Mouse (Mus musculus) c-Kit-positive CD71-positive TER-119-negative erythroid progenitor cells, embryonic 14.5 days (primary cell): Measurements from ENCODE around the gene Susd3.

Experiments
- DNase-seq: peaks from one replicate; pipeline ENCODE4 v3.0.0-alpha.2; 2013; ENCODE audit warnings: low read depth

Gene Susd3

GRCm38 (mm10) chr13:49246626-49247025 lies 1.9 kb downstream of the Susd3 start:
- no peak for DNase-seq

- DNase-seq: no peak
Measured at GRCm38 (mm10) chr13:49246011-49246410, 2.5 kb downstream of the Susd3 start.

- DNase-seq: no peak
Measured at GRCm38 (mm10) chr13:49245251-49245650, 3.3 kb downstream of the Susd3 start.

GRCm38 (mm10) chr13:49243492-49243891 lies 5.0 kb downstream of the Susd3 start:
- no peak for DNase-seq

- DNase-seq: peak; percentile 24
Measured at GRCm38 (mm10) chr13:49242321-49243065, 6.0 kb downstream of the Susd3 start.

- no peak for DNase-seq
Measured at GRCm38 (mm10) chr13:49238737-49239136, 9.8 kb downstream of the Susd3 start.

- DNase-seq: no peak
Measured at GRCm38 (mm10) chr13:49237617-49238016, 10.9 kb downstream of the Susd3 start.

- no peak for DNase-seq
Measured at GRCm38 (mm10) chr13:49234711-49235110, 13.8 kb downstream of the Susd3 start.

GRCm38 (mm10) chr13:49233792-49234572 lies 14.5 kb downstream of the Susd3 start:
- no peak for DNase-seq

GRCm38 (mm10) chr13:49225633-49226032 lies 22.9 kb downstream of the Susd3 start:
- DNase-seq: no peak

GRCm38 (mm10) chr13:49225159-49225558 lies 23.3 kb downstream of the Susd3 start:
- DNase-seq: no peak

GRCm38 (mm10) chr13:49224729-49225128 lies 23.8 kb downstream of the Susd3 start:
- DNase-seq: no peak

- no peak for DNase-seq
Measured at GRCm38 (mm10) chr13:49224314-49224713, 24.2 kb downstream of the Susd3 start.

- no peak for DNase-seq
Measured at GRCm38 (mm10) chr13:49220912-49221311, 27.6 kb downstream of the Susd3 start.

- no peak for DNase-seq
Measured at GRCm38 (mm10) chr13:49219367-49219766, 29.1 kb downstream of the Susd3 start.

GRCm38 (mm10) chr13:49218651-49219050 lies 29.9 kb downstream of the Susd3 start:
- no peak for DNase-seq

- no peak for DNase-seq
Measured at GRCm38 (mm10) chr13:49216808-49217561, 31.5 kb downstream of the Susd3 start.

GRCm38 (mm10) chr13:49216220-49216552 lies 32.3 kb downstream of the Susd3 start:
- DNase-seq: peak; percentile 35

GRCm38 (mm10) chr13:49215504-49216219 lies 32.8 kb downstream of the Susd3 start, which contains the start of gene Card19:
TSS of gene Card19 (minus strand) at chr13:49216037.
- peak; percentile 96 for DNase-seq

- DNase-seq: no peak
Measured at GRCm38 (mm10) chr13:49215128-49215503, 33.4 kb downstream of the Susd3 start.

- no peak for DNase-seq
Measured at GRCm38 (mm10) chr13:49214454-49214853, 34.1 kb downstream of the Susd3 start.

- DNase-seq: no peak
Measured at GRCm38 (mm10) chr13:49213531-49213932, 35.0 kb downstream of the Susd3 start.
